Mouse (Mus musculus): ENCODE measurements around the gene Arsa.

DNA sequence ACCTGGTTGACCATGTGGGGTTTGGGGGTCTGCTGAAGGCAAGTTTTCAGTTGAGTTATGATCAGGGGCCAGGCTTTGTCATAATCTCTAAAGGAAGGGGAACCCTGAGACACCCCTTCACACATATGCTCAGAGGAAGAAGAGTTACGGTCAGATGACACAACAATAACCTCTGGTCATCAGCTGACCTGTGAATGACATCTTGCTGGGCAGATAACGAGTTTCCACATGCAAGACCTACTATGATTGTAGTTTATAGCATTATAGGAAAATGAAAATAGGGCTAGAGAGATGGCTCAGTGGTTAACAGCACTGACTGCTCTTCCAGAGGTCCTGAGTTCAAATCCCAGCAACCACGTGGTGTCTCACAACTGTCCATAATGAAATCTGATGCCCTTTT lies 1.4 kb upstream of the Arsa start:
- TF ChIP-seq POLR2A (IDR thresholded peaks at IDR 0.05; ENCODE audit: insufficient read length, low read depth) = no peak
- TF ChIP-seq TCF12 (IDR thresholded peaks at IDR 0.05; ENCODE audit: insufficient read depth, poor library complexity, severe bottlenecking) = no peak
- TF ChIP-seq POLR2AphosphoS2 (IDR thresholded peaks at IDR 0.05; ENCODE audit: insufficient read length, low read depth) = no peak
- no peak for TF ChIP-seq USF1 (IDR thresholded peaks at IDR 0.05; ENCODE audit: low read depth)
- no peak for TF ChIP-seq MAX (IDR thresholded peaks at IDR 0.05; ENCODE audit: low read depth)
- TF ChIP-seq MYOD1 (IDR thresholded peaks at IDR 0.05; ENCODE audit: control insufficient read depth in 1 of 3, insufficient read length in 2 of 3, low read depth in 2 of 3) = no peak
- no peak for TF ChIP-seq CEBPB (IDR thresholded peaks at IDR 0.05; ENCODE audit: insufficient read depth, poor library complexity, severe bottlenecking)
- TF ChIP-seq REST (IDR thresholded peaks at IDR 0.05; ENCODE audit: insufficient read depth, insufficient read length) = no peak
- TF ChIP-seq E2F4 (IDR thresholded peaks at IDR 0.05; ENCODE audit: insufficient read depth) = no peak
- no peak for TF ChIP-seq MYOG (IDR thresholded peaks at IDR 0.05; ENCODE audit: control insufficient read depth in 1 of 3, insufficient read depth in 1 of 3, insufficient read length in 2 of 3, low read depth in 2 of 3)
